Mouse (Mus musculus) megakaryocyte, embryonic 14.5 days (primary cell): ENCODE results near the gene Prex1.

Experiments used
- FLI1 ChIP-seq: IDR thresholded peaks from 2 replicates; pipeline ENCODE4 v1.6.1; 2012; ENCODE audit warnings: low read length, inconsistent platforms, mixed read lengths
- GATA1 ChIP-seq: IDR thresholded peaks from 3 replicates; pipeline ENCODE4 v1.6.1; 2012; ENCODE audit warnings: mixed read lengths, low read length, inconsistent platforms, borderline replicate concordance

DNA sequence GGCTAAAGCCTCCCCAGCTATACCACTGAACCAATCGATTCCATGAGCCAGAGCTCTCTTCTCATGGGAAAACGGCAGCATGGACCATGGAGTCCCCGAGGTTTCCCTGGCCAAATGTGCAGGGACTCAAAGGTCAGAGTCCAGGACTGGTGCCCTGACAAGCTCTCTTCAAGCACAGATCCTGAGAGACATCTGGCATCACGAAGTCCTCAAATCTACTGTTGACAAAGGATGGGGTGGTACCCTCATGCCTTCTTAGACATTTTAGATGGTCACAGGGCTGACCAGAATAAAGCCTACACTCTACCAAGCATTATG is 76.0 kb downstream of the Prex1 start:
- TF ChIP-seq FLI1 (no peak), GATA1 (no peak)
